Mouse (Mus musculus) testis, adult 2 months (tissue): ENCODE results near the gene Tgfbr3. TPM values are rescaled to one million over a fixed set of nuclear protein-coding genes. Genes with fewer than 3 reads are reported as not detected.

Source experiments
- H3K27ac ChIP-seq: fragments of 200-500 bp; 2 replicates; pipeline ENCODE4 v1.5.1; 2012; ENCODE audit warnings: low read depth, low read length; ENCODE audit not compliant: control insufficient read depth, insufficient read depth
- H3K27me3 ChIP-seq: fragments of 200-500 bp; 2 replicates; pipeline ENCODE4 v1.6.1; 2012; ENCODE audit warnings: mild to moderate bottlenecking, low read length, moderate library complexity; ENCODE audit not compliant: control insufficient read depth, insufficient read depth
- H3K36me3 ChIP-seq: fragments of 200-500 bp; 2 replicates; pipeline ENCODE4 v1.6.1; 2012; ENCODE audit warnings: mild to moderate bottlenecking, low read length; ENCODE audit not compliant: control insufficient read depth, insufficient read depth
- H3K4me1 ChIP-seq: fragments of 200-500 bp; 2 replicates; pipeline ENCODE4 v1.6.1; 2012; ENCODE audit warnings: low read length; ENCODE audit not compliant: control insufficient read depth, insufficient read depth
- H3K4me3 ChIP-seq: fragments of 200-500 bp; 2 replicates; pipeline ENCODE4 v1.5.1; 2012; ENCODE audit warnings: low read depth, mild to moderate bottlenecking, low read length, moderate library complexity, mixed read lengths; ENCODE audit not compliant: control insufficient read depth
- CTCF ChIP-seq: fragments of 200-500 bp; IDR thresholded peaks from 2 replicates; pipeline ENCODE4 v1.5.1; 2012; ENCODE audit warnings: low read depth, mild to moderate bottlenecking, inconsistent platforms, low read length, moderate library complexity; ENCODE audit not compliant: control insufficient read depth, insufficient read depth, insufficient replicate concordance
- POLR2A ChIP-seq: fragments of 200-500 bp; IDR thresholded peaks from 2 replicates; pipeline ENCODE4 v1.6.1; 2012; ENCODE audit warnings: low read depth, mild to moderate bottlenecking, inconsistent platforms, low read length, moderate library complexity; ENCODE audit not compliant: control insufficient read depth
- polyA plus RNA-seq: library from polyadenylated mRNA; depleted of rRNA; stranded (reverse); fragments of >200 nt; gene quantifications from 2 replicates; pipeline ENCODE4 v1.2.3, GENCODE M21; 2012

Gene Tgfbr3
- polyA plus RNA-seq, 1 experiment: 8.4 TPM

DNA sequence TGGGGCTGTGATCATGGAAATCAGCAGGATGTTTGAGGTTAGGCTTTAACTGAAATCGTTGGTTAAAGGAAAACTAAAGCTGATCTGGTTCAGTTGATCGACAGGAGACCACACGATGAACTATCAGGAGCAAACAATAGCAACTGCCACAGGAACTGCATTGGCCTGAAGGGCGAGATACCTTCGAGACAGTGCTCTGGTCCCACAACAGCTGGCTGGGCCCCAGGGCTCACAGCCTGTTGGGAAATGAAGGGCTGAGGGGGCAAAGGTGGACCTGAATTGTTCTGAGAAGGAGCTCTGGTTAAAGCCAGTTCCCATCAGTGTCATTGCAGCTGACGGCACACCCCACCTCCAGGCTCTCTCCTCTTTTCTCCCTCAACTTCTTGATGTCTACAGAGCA lies 52.5 kb downstream of the Tgfbr3 start:
- TF ChIP-seq POLR2A: no peak
- TF ChIP-seq CTCF: no peak
- Histone ChIP-seq H3K4me3 (no peak overlapping the region), H3K36me3 (no peaks in the 10 kb centered on the region), H3K27ac (no peak overlapping the region), H3K4me1 (peaks cover 3% of the 10 kb centered on the region), H3K27me3 (no peaks in the 10 kb centered on the region)

- no peak overlapping the region for H3K27ac ChIP-seq
- TF ChIP-seq CTCF (no peak), POLR2A (no peak)
Observed at GRCm38 (mm10) chr5:107236039-107236438, 53.4 kb downstream of the Tgfbr3 start.

GRCm38 (mm10) chr5:107233366-107234354 lies 55.8 kb downstream of the Tgfbr3 start:
- H3K36me3 ChIP-seq: no peaks in the 10 kb centered on the region
- TF ChIP-seq CTCF (no peak), POLR2A (no peak)
- peaks cover 3% of the 10 kb centered on the region for H3K4me1 ChIP-seq
- H3K27me3 ChIP-seq: no peaks in the 10 kb centered on the region
- H3K4me3 ChIP-seq: no peak overlapping the region
- peak overlapping the region; percentile 71 for H3K27ac ChIP-seq

More at GRCm38 (mm10) chr5:107236039-107236438, 53.4 kb downstream of the Tgfbr3 start:
- Histone ChIP-seq H3K36me3 (no peaks in the 10 kb centered on the region), H3K4me3 (no peak overlapping the region), H3K4me1 (peaks cover 3% of the 10 kb centered on the region), H3K27me3 (no peaks in the 10 kb centered on the region)

GRCm38 (mm10) chr5:107230189-107230588 lies 59.2 kb downstream of the Tgfbr3 start:
- Histone ChIP-seq H3K36me3 (no peaks in the 10 kb centered on the region), H3K27me3 (no peaks in the 10 kb centered on the region), H3K4me1 (peaks cover 3% of the 10 kb centered on the region), H3K27ac (no peak overlapping the region), H3K4me3 (no peak overlapping the region)
- no peak for TF ChIP-seq CTCF
- TF ChIP-seq POLR2A: no peak

DNA sequence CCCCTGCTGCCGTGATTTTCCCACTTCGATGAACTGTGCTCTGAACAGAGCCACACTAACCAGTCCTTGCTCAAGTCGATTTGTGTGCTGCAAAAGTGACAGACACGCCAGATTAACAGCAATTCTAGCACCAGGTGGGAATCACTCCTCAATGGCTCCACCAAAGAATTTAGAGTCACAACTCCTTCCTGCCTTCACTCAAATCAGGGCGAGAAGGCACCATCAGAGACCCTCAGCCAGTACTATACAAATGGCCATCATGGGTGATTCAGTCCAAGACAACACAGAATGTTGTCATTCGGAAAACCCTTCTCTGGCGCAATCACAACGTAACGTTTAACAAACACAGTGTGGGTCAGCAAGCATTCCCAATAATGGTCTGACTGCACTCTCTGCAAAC lies 60.4 kb downstream of the Tgfbr3 start:
- H3K27ac ChIP-seq: no peak overlapping the region
- TF ChIP-seq CTCF: no peak
- TF ChIP-seq POLR2A: no peak
- peaks cover 3% of the 10 kb centered on the region for H3K4me1 ChIP-seq
- H3K4me3 ChIP-seq: no peak overlapping the region
- H3K27me3 ChIP-seq: no peaks in the 10 kb centered on the region
- H3K36me3 ChIP-seq: no peaks in the 10 kb centered on the region

GRCm38 (mm10) chr5:107227580-107227979 lies 61.8 kb downstream of the Tgfbr3 start:
- Histone ChIP-seq H3K36me3 (no peaks in the 10 kb centered on the region), H3K27ac (no peak overlapping the region), H3K4me1 (no peaks in the 10 kb centered on the region), H3K27me3 (no peaks in the 10 kb centered on the region), H3K4me3 (no peak overlapping the region)
- no peak for TF ChIP-seq POLR2A
- no peak for TF ChIP-seq CTCF

- H3K27ac ChIP-seq: no peak overlapping the region
- TF ChIP-seq CTCF: no peak
- no peak for TF ChIP-seq POLR2A
- peaks cover 2% of the 10 kb centered on the region for H3K4me1 ChIP-seq
Observed at GRCm38 (mm10) chr5:107224820-107225417, 64.5 kb downstream of the Tgfbr3 start.

More at GRCm38 (mm10) chr5:107224820-107225417, 64.5 kb downstream of the Tgfbr3 start:
- Histone ChIP-seq H3K27me3 (no peaks in the 10 kb centered on the region), H3K4me3 (no peak overlapping the region), H3K36me3 (no peaks in the 10 kb centered on the region)
